Mouse (Mus musculus): Measurements from ENCODE around the gene Laptm4a. TPM values are rescaled to one million over a fixed set of nuclear protein-coding genes. Genes with fewer than 3 reads are reported as not detected.

Gene Laptm4a
- polyA plus RNA-seq, 2 experiments, result 45.9 to 63.4 TPM

DNA sequence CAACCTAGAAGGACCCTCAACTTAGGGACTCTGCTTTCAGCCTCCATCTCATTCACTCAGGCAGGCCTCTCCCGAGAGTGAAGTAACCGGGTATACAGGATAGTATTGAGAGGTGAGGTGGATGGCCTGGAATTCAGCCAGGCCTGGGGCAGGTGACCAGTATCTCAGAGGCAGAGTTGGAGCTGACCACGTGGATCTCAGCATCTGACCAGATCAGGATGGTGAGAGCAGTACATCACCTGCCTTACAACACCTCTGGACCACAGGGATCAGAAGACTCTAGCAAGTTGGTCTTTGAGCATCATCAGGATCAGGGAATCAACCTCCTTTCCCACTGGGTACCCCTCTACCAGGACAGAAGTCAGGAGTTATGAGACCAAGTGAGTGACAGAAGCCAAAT lies 35.5 kb upstream of the Laptm4a start:
- DNase-seq (ENCODE audit: low read depth in 3 of 3, low spot score in 3 of 3) (no peak), ATAC-seq (ENCODE audit: insufficient read depth) (no peak)
- Histone ChIP-seq H3K4me3 (ENCODE audit: insufficient read depth in 1 of 2, low read depth in 2 of 2, low read length in 2 of 2) (no peak overlapping the region), H3K9me3 (ENCODE audit: control insufficient read depth, low read length) (no peaks in the 10 kb centered on the region), H3K27me3 (ENCODE audit: control insufficient read depth, insufficient read depth, low read length) (no peaks in the 10 kb centered on the region), H3K27ac (no peak overlapping the region), H3K9ac (replicated peaks) (no peak overlapping the region), H3K4me1 (replicated peaks; ENCODE audit: control insufficient read depth in 2 of 2, insufficient read depth in 2 of 2, low read length in 1 of 2) (peaks cover 0 to 10% of the 10 kb centered on the region in 2 experiments; a peak in 2 of 4 replicates), H3K36me3 (replicated peaks; ENCODE audit: control insufficient read depth, insufficient read depth, low read depth) (no peaks in the 10 kb centered on the region), H3K4me2 (ENCODE audit: low read depth) (no peak overlapping the region)
- 43% methylated on average over 3 of the region's 3 CpGs for WGBS (ENCODE audit: insufficient replicate concordance)
- no peak for TF ChIP-seq CTCF (IDR thresholded peaks at IDR 0.05; ENCODE audit: low read depth)

DNA sequence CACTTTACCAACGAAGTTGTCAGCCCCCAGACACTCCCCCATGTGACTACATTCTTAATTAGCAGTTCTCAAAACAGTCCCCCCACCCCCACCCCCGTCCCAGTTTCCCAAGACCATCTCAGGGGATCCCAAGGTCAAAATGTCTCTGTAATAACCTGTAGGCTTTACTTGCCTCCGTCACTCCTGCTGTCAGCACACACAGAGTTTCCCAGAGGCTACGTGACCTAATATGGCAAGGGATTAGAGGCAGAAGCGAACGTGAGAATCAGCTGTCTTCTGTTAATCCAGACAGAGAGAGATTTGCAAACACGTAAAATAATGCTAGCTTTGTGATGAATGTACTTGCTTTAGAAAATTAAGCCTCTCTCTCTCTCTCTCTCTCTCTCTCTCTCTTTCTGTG lies 33.0 kb upstream of the Laptm4a start:
- Histone ChIP-seq H3K4me3 (ENCODE audit: insufficient read depth in 1 of 2, low read depth in 2 of 2, low read length in 2 of 2) (no peak overlapping the region), H3K4me1 (replicated peaks; ENCODE audit: control insufficient read depth in 2 of 2, insufficient read depth in 2 of 2, low read length in 1 of 2) (peaks cover 0 to 3% of the 10 kb centered on the region in 2 experiments; a peak in 1 of 4 replicates), H3K36me3 (replicated peaks; ENCODE audit: control insufficient read depth, insufficient read depth, low read depth) (no peaks in the 10 kb centered on the region), H3K9ac (replicated peaks) (no peak overlapping the region), H3K27me3 (ENCODE audit: control insufficient read depth, insufficient read depth, low read length) (no peaks in the 10 kb centered on the region), H3K27ac (no peak overlapping the region), H3K4me2 (ENCODE audit: low read depth) (no peak overlapping the region), H3K9me3 (ENCODE audit: control insufficient read depth, low read length) (no peaks in the 10 kb centered on the region)
- WGBS (ENCODE audit: insufficient replicate concordance), result 56% methylated on average over 7 of the region's 7 CpGs
- ATAC-seq (ENCODE audit: insufficient read depth) (no peak), DNase-seq (ENCODE audit: low read depth in 3 of 3, low spot score in 3 of 3) (no peak)
- no peak for TF ChIP-seq EP300 (IDR thresholded peaks at IDR 0.05; ENCODE audit: low read depth)
- no peak for TF ChIP-seq CTCF (IDR thresholded peaks at IDR 0.05; ENCODE audit: low read depth)

- Histone ChIP-seq H3K27me3 (ENCODE audit: control insufficient read depth, insufficient read depth, low read length) (no peaks in the 10 kb centered on the region), H3K4me2 (ENCODE audit: low read depth) (no peak overlapping the region), H3K9ac (replicated peaks) (no peak overlapping the region), H3K4me3 (ENCODE audit: insufficient read depth in 1 of 2, low read depth in 2 of 2, low read length in 2 of 2) (no peak overlapping the region), H3K36me3 (replicated peaks; ENCODE audit: control insufficient read depth, insufficient read depth, low read depth) (no peaks in the 10 kb centered on the region), H3K27ac (no peak overlapping the region), H3K9me3 (ENCODE audit: control insufficient read depth, low read length) (no peaks in the 10 kb centered on the region), H3K4me1 (replicated peaks; ENCODE audit: control insufficient read depth in 2 of 2, insufficient read depth in 2 of 2, low read length in 1 of 2) (peaks cover 0 to 3% of the 10 kb centered on the region in 2 experiments; a peak in 1 of 4 replicates)
- DNase-seq (ENCODE audit: low read depth in 3 of 3, low spot score in 3 of 3) (peak; percentile 17 to 49 (median 22)), ATAC-seq (ENCODE audit: insufficient read depth) (no peak)
- 14% methylated on average over 10 of the region's 10 CpGs for WGBS (ENCODE audit: insufficient replicate concordance)
- TF ChIP-seq CTCF (IDR thresholded peaks at IDR 0.05; ENCODE audit: low read depth), result peak; percentile 86
- no peak for TF ChIP-seq EP300 (IDR thresholded peaks at IDR 0.05; ENCODE audit: low read depth)
Measured at GRCm38 (mm10) chr12:8889117-8889665, 32.3 kb upstream of the Laptm4a start.

DNA sequence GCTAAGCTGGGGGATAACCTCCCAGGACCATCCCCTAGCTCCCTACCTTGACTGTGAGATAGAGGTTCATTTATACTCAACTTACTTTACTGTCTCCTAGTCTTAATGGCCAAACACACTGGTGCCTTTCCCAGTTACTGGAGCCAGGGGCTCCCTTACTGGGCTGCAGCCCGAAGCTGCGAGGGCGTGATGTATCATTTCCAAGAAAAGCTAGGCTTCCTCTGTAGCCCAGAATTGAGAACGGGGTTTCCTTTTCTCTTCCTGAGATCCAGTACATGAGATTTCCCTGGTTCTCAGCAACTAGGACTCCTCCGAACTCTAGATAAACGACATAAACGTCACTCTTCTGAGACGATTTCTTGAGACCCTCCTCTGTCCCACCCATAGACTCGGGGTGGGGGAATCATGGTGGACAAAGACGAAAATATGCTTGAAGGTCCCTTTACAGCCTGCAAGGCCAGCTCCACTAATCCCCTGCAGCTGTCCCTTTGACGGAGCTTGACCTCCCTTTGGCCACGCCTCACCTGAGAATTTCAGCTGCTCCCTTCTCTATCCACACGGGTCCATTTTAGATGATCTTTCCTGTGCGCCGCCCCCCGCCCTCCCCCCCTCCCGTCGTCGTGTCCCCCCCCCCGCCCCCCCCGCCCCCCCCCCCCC lies 28.5 kb upstream of the Laptm4a start:
- 25% methylated on average over 19 of the region's 21 CpGs for WGBS (ENCODE audit: insufficient replicate concordance)
- Histone ChIP-seq H3K27me3 (ENCODE audit: control insufficient read depth, insufficient read depth, low read length) (no peaks in the 10 kb centered on the region), H3K4me3 (ENCODE audit: insufficient read depth in 1 of 2, low read depth in 2 of 2, low read length in 2 of 2) (no peak overlapping the region), H3K4me2 (ENCODE audit: low read depth) (no peak overlapping the region), H3K27ac (no peak overlapping the region), H3K9ac (replicated peaks) (no peak overlapping the region), H3K4me1 (replicated peaks; ENCODE audit: control insufficient read depth in 2 of 2, insufficient read depth in 2 of 2, low read length in 1 of 2) (no peaks in the 10 kb centered on the region), H3K9me3 (ENCODE audit: control insufficient read depth, low read length) (no peaks in the 10 kb centered on the region), H3K36me3 (replicated peaks; ENCODE audit: control insufficient read depth, insufficient read depth, low read depth) (no peaks in the 10 kb centered on the region)
- DNase-seq (ENCODE audit: low read depth in 3 of 3, low spot score in 3 of 3), result no peak
- no peak for TF ChIP-seq CTCF (IDR thresholded peaks at IDR 0.05; ENCODE audit: low read depth)
- no peak for TF ChIP-seq EP300 (IDR thresholded peaks at IDR 0.05; ENCODE audit: low read depth)
- no peak for ATAC-seq (ENCODE audit: insufficient read depth)

DNA sequence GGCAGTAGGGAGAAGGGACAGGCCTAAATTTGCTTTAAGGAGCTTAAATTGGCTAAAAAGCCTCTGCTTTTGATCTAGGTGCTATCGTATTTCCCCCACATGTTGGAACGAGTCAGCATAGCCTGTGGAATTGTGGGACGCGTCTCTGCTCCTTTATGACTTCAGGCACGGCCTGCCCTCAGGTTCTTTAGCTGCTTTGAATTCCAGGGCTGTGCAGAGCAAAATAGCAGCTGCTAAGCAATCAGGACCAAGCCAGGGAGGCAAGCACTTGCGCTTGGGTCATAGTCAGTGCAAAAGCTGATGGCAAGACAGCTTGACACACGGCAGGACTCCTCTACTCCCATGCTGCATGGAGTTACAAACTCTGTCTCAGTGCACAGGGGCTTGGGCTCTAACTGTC lies 24.3 kb upstream of the Laptm4a start:
- H3K4me3 ChIP-seq (ENCODE audit: insufficient read depth in 1 of 2, low read depth in 2 of 2, low read length in 2 of 2), result no peak overlapping the region
- 58% methylated on average over 7 of the region's 7 CpGs for WGBS (ENCODE audit: insufficient replicate concordance)
- H3K27me3 ChIP-seq (ENCODE audit: control insufficient read depth, insufficient read depth, low read length), result no peaks in the 10 kb centered on the region
- no peak for ATAC-seq (ENCODE audit: insufficient read depth)
- H3K9me3 ChIP-seq (ENCODE audit: control insufficient read depth, low read length), result no peaks in the 10 kb centered on the region
- peaks cover 0 to 11% of the 10 kb centered on the region in 2 experiments; a peak in 2 of 4 replicates for H3K4me1 ChIP-seq (replicated peaks; ENCODE audit: control insufficient read depth in 2 of 2, insufficient read depth in 2 of 2, low read length in 1 of 2)
- no peaks in the 10 kb centered on the region for H3K36me3 ChIP-seq (replicated peaks; ENCODE audit: control insufficient read depth, insufficient read depth, low read depth)
- H3K4me2 ChIP-seq (ENCODE audit: low read depth), result no peak overlapping the region
- H3K27ac ChIP-seq, result no peak overlapping the region
- no peak for DNase-seq (ENCODE audit: low read depth in 3 of 3, low spot score in 3 of 3)
- TF ChIP-seq CTCF (IDR thresholded peaks at IDR 0.05; ENCODE audit: low read depth), result no peak
- no peak for TF ChIP-seq EP300 (IDR thresholded peaks at IDR 0.05; ENCODE audit: low read depth)
- no peak overlapping the region for H3K9ac ChIP-seq (replicated peaks)

Measured in liver, embryonic 14.5 days (tissue).